Mouse (Mus musculus): Measurements from ENCODE around the gene Olfr1323. TPM values are rescaled to one million over a fixed set of nuclear protein-coding genes. Genes with fewer than 3 reads are reported as not detected.

Olfr1323 gene
- total RNA-seq (2022), result not detected

- DNase-seq, result no peak
Measured at GRCm38 (mm10) chrX:50019259-50019658, at the start of gene Olfr1323. Olfr1323 (minus strand) TSS chrX:50019359.

- DNase-seq, result no peak
Measured at GRCm38 (mm10) chrX:50012242-50012641, 6.9 kb downstream of the Olfr1323 start.

Other genes with a start within 250 kb of the Olfr1323 start
- gene Igsf1, start 221.6 kb downstream of the Olfr1323 start, total RNA-seq (2022), result 1 to 10 TPM in 3 of 4 experiments, under 1 TPM in 1; 0.61 to 3.0 (median 1.8) TPM
- not detected for gene Olfr1322, start 127.9 kb downstream of the Olfr1323 start, total RNA-seq (2022)

All from adrenal gland, adult 8-10 months (tissue).